Comparison of ENCODE assay signal across 14 mouse cellular contexts in the genomic region with DNA sequence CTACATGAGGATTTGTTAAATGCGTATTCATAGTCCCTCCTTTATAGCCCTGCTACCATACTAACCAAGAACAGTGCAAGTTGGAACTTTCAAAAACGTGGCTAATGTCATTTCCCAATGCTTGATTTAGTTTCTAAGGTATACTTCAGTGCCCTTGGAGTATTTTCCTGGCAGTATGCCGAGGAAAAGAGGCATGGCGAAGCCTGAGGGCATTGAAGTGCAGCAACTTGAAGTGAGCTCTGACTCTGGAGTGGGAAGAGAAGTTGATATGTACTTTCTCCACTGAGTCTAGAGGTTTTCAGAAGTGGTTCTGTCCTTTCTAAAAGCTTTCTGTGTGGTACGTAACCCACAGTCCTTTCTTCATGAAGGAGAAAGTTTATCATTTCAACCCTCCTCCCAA. TPM values are rescaled to one million over a fixed set of nuclear protein-coding genes. Genes with fewer than 3 reads are reported as not detected.
A peak's percentile ranks its signal among the peaks of the same experiment; 100 is the strongest.
DNase-seq lines count a peak whose midpoint lies in the region; ATAC-seq and TF ChIP-seq lines count a peak whose summit lies in the region.
"Had no signal": no experiment of that assay in that cellular context is flagged by ENCODE, and none has a peak within 500 bp of the region (broad histone marks: within the 10 kb centered on the region; RNA-seq: fewer than 3 reads in every experiment).

No protein-coding gene starts in this region.

- peak; percentile 47 for DNase-seq in embryonic facial prominence, embryonic 14.5 days (ENCODE audit: low spot score)
- DNase-seq in embryonic facial prominence, embryonic 10.5 days (ENCODE audit: low spot score), result no peak
- DNase-seq in gonadal fat pad, adult 2 months (ENCODE audit: low read depth), result peak; percentile 20
- DNase-seq in kidney, postnatal 25 days, result peak; percentile 68 to 80
- peak; percentile 72 for DNase-seq in lung, postnatal 10 days
- no peak for DNase-seq in urinary bladder, postnatal 14 days (ENCODE audit: low spot score)
- DNase-seq in gastrocnemius, adult 2 months, result no peak
- DNase-seq in cerebellum, adult 8-10 months, result no peak
- DNase-seq: cerebellum, adult 18-20 months; heart, postnatal 4 days had no signal

- no peak overlapping the region for H3K4me3 ChIP-seq in embryonic facial prominence, embryonic 14.5 days (ENCODE audit: low read depth, low read length)
- H3K4me3 ChIP-seq in embryonic facial prominence, embryonic 10.5 days, result no peak overlapping the region
- no peak overlapping the region for H3K4me3 ChIP-seq in gastrocnemius, adult 2 months
- H3K4me3 ChIP-seq: embryonic facial prominence, embryonic 15.5 days; forebrain, embryonic 12.5 days had no signal

- ATAC-seq in embryonic facial prominence, embryonic 14.5 days (ENCODE audit: low read depth), result no peak
- ATAC-seq: activated CD4-positive, CD25-positive, alpha-beta regulatory T cell, adult 4 months had no signal

- H3K9me3 ChIP-seq in embryonic facial prominence, embryonic 14.5 days (ENCODE audit: control insufficient read depth, low read length), result no peaks in the 10 kb centered on the region
- H3K9me3 ChIP-seq in embryonic facial prominence, embryonic 10.5 days, result no peaks in the 10 kb centered on the region
- H3K9me3 ChIP-seq: embryonic facial prominence, embryonic 15.5 days; forebrain, embryonic 12.5 days had no signal

- 64% methylated on average over 5 of the region's 5 CpGs for WGBS in embryonic facial prominence, embryonic 14.5 days
- 80% methylated on average over 5 of the region's 5 CpGs for WGBS in embryonic facial prominence, embryonic 10.5 days

- H3K27me3 ChIP-seq in embryonic facial prominence, embryonic 14.5 days (replicated peaks; ENCODE audit: control insufficient read depth, insufficient read depth, low read length), result no peaks in the 10 kb centered on the region
- H3K27me3 ChIP-seq in embryonic facial prominence, embryonic 10.5 days (replicated peaks; ENCODE audit: low read depth, poor library complexity, severe bottlenecking), result no peaks in the 10 kb centered on the region
- H3K27me3 ChIP-seq: embryonic facial prominence, embryonic 15.5 days; forebrain, embryonic 12.5 days had no signal

- H3K36me3 ChIP-seq in embryonic facial prominence, embryonic 14.5 days (ENCODE audit: control insufficient read depth, insufficient read depth, low read length), result 0 out of 2 replicates have a peak, but pooled peaks cover 3% of the 10 kb centered on the region
- peaks cover 9% of the 10 kb centered on the region; the same call in 1 of the 2 replicates for H3K36me3 ChIP-seq in embryonic facial prominence, embryonic 10.5 days (replicated peaks)
- H3K36me3 ChIP-seq: embryonic facial prominence, embryonic 15.5 days; forebrain, embryonic 12.5 days had no signal

- H3K27ac ChIP-seq in embryonic facial prominence, embryonic 14.5 days (replicated peaks; ENCODE audit: low read depth, low read length), result no peak overlapping the region
- H3K27ac ChIP-seq in embryonic facial prominence, embryonic 10.5 days (replicated peaks), result no peak overlapping the region
- no peak overlapping the region for H3K27ac ChIP-seq in gastrocnemius, adult 2 months
- H3K27ac ChIP-seq: embryonic facial prominence, embryonic 15.5 days; forebrain, embryonic 12.5 days had no signal

- H3K9ac ChIP-seq in embryonic facial prominence, embryonic 14.5 days (ENCODE audit: low read depth, low read length), result no peak overlapping the region
- H3K9ac ChIP-seq: embryonic facial prominence, embryonic 15.5 days; forebrain, embryonic 12.5 days had no signal

- TF ChIP-seq CTCF in gastrocnemius, adult 2 months (IDR thresholded peaks at IDR 0.05), result no peak

- intact Hi-C loops in gastrocnemius, adult 2 months (cut with DNase I), result no loop called here

- no peak overlapping the region for H3K4me2 ChIP-seq in embryonic facial prominence, embryonic 14.5 days (ENCODE audit: low read depth, low read length)
- H3K4me2 ChIP-seq: embryonic facial prominence, embryonic 15.5 days; forebrain, embryonic 12.5 days; midbrain, embryonic 11.5 days had no signal

- peaks cover 9% of the 10 kb centered on the region; the same call in 1 of the 2 replicates for H3K4me1 ChIP-seq in embryonic facial prominence, embryonic 14.5 days (ENCODE audit: control insufficient read depth, insufficient read depth, low read length)
- H3K4me1 ChIP-seq in embryonic facial prominence, embryonic 10.5 days, result no peaks in the 10 kb centered on the region
- H3K4me1 ChIP-seq: embryonic facial prominence, embryonic 15.5 days; forebrain, embryonic 12.5 days had no signal

RNA-seq across cellular contexts. Expression of gene Pi4k2b, which starts 7.4 kb away (rescaled TPM):
- polyA plus RNA-seq in embryonic facial prominence, embryonic 14.5 days (2014; fragmentation: Nextera tagmentation; extraction: Ambion mirVana), result 25.3 and 25.6 TPM in 2 replicates
- polyA plus RNA-seq in embryonic facial prominence, embryonic 10.5 days (2016; fragmentation: Nextera tagmentation; extraction: Ambion mirVana), result 16.5 and 17.4 TPM in 2 replicates
- polyA plus RNA-seq in gonadal fat pad, adult 2 months (2012; rRNA removed), result 7.1 and 8.0 TPM in 2 replicates
- total RNA-seq in gastrocnemius, adult 2 months (2021), result 1 to 10 TPM; 1.2 TPM

RNA-seq across cellular contexts. Expression of gene Zcchc4, which starts 26.5 kb away (rescaled TPM):
- 9.7 and 12.9 TPM in 2 replicates for polyA plus RNA-seq in embryonic facial prominence, embryonic 14.5 days (2014; fragmentation: Nextera tagmentation; extraction: Ambion mirVana)
- 21.1 and 22.6 TPM in 2 replicates for polyA plus RNA-seq in embryonic facial prominence, embryonic 10.5 days (2016; fragmentation: Nextera tagmentation; extraction: Ambion mirVana)
- 5.1 and 5.8 TPM in 2 replicates for polyA plus RNA-seq in gonadal fat pad, adult 2 months (2012; rRNA removed)
- 1 to 10 TPM; 4.2 to 4.7 TPM for total RNA-seq in gastrocnemius, adult 2 months (2021)

Comparison
In these comparisons a context has a peak if more than half of its experiments do, and no peak if none do; other contexts are left out.
1. DNase-seq: peak in embryonic facial prominence, embryonic 14.5 days (single experiment), gonadal fat pad, adult 2 months (single experiment), kidney, postnatal 25 days (2 of 2) and lung, postnatal 10 days (single experiment); none in embryonic facial prominence, embryonic 10.5 days (single experiment), urinary bladder, postnatal 14 days (single experiment), gastrocnemius, adult 2 months (single experiment) and cerebellum, adult 8-10 months (single experiment).